Mouse (Mus musculus) adrenal gland, adult 2 months (tissue): ENCODE results near the gene Cds1. TPM values are rescaled to one million over a fixed set of nuclear protein-coding genes. Genes with fewer than 3 reads are reported as not detected.
"Not testable (repeated sequence)": the region's sequence is repeated elsewhere in the genome, so short reads cannot be mapped to it uniquely, and the experiment has no call there.

Experiments used
- DNase-seq: peaks from one replicate; pipeline ENCODE4 v3.0.0; 2021
- polyA plus RNA-seq: library from polyadenylated mRNA; depleted of rRNA; stranded (reverse); fragments of >200 nt; gene quantifications from 2 replicates; pipeline ENCODE4 v1.2.3, GENCODE M21; 2012
- total RNA-seq, 2 experiments: library from RNA; stranded (reverse); gene quantifications; 2 replicates each; pipeline ENCODE4 v1.2.3; 2021

The Cds1 gene
- total and polyA plus RNA-seq, 3 experiments: 6.2 to 8.6 (median 6.6) TPM

DNA sequence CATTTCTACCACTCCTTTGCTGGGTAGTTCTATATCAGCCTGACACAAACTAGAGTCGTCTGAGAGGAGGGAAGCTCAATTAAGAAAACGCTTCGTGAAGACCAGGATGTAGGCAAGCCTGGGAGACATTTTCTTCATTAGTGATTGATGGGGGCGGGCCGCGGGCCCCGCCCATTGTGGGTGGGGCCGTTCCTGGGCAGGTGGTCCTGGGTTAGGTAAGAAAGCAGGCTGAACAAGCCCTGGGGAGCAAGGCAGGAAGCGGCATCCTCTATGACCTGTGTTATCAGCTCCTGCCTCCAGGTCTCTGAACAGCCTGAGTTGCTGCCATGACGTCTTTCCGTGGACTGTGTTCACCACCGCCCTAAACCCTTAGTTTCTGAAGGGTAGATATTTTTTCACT is 62.5 kb downstream of the Cds1 start:
- DNase-seq: no peak

GRCm38 (mm10) chr5:101828932-101829331 is 64.0 kb downstream of the Cds1 start:
- DNase-seq: no peak

- no peak for DNase-seq
Measured at GRCm38 (mm10) chr5:101830180-101830579, 65.2 kb downstream of the Cds1 start.

DNA sequence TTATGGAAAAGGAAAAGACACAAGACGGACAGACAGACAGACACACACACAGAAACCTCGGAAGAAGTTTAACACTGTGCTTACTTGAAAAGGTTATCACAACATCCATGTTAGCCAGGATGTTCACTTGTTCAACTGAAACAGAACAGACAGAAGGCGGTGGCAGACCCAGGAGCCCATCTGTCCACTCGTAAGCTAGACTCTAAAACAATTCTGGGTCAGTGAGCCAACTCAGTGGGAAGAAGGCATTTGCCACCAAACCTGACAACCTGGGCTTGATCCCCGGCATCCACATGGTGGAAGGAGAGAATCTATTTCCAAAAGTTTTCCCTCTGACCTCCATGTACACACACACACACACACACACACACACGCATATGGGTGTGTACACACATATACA is 67.1 kb downstream of the Cds1 start:
- DNase-seq: no peak

DNA sequence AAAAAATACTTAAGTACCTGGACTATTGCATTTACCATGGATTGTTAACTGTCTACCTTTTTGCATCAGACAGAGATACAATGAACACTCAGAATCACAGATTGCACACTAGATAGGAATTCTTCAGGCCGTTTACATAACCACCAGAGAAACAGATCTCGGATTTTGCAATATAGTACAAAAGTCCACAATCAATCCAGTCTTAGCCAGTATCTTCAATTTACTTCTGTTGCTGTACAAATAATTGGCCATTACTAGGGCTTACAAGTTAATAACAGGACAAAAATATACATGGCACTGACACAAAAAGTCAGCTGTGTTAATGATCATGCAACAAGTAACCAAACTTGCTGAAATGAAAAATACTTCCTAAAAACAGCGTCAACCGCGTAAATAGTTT is 68.1 kb downstream of the Cds1 start:
- no peak for DNase-seq

DNA sequence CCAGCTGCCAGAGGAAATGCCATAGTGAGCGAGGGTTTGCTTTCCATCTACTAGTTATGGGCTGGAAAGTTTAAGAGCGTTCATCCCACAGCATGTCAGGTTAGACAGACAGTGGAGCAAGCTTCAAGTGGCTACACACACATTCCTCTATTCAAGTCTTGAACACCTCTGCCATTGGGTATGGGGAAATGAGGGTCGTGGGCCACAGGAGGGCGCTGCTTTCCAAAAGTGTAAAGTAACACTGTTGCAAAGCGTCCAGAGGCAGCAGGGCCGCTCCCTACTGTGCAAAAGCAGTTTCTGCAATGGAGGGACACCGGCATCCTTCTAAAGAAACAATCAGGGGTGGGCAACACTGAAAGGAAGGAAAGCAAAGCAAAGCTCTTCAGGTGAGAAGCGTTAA is 68.9 kb downstream of the Cds1 start:
- DNase-seq: no peak

DNA sequence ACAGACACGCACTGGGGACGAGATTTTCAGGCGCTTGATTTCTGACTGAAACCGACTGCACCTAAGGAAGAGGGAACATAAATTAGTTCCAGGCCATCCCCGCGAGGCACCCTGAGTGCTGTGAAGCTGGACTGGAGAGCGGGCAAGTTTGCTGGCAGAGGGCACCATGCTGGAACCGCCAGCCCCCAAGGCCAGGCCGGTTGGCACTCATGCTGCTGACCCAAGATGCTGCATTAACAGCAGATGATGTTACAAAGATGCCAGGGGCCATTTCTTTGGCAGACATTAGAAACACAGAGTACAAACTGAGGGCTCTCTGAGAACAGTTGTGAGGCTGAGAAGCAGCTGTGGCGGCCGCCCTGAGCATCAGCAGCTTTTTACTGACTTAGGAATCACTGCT is 71.3 kb downstream of the Cds1 start:
- DNase-seq: no peak

GRCm38 (mm10) chr5:101837605-101838004 is 72.7 kb downstream of the Cds1 start:
- DNase-seq: not testable (repeated sequence)

DNA sequence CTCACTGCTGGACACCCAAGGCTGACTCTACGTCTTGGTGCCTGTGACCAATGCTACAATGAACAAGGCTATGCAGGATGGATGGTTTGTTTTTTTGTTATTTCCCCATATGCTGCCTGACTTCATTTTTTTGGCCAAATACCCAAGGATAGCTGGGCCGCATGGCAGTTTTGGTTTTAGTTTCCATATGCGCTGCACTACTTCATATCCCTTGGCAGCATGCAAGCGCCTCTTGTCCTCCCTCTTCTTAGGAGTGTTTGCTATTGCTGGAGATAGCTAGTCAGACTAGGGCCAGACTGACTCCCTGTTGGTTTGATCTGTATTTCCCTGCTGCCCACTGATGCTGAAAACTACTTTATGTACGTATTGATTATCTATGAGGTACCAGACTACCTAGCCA is 75.5 kb downstream of the Cds1 start:
- DNase-seq: no peak

DNA sequence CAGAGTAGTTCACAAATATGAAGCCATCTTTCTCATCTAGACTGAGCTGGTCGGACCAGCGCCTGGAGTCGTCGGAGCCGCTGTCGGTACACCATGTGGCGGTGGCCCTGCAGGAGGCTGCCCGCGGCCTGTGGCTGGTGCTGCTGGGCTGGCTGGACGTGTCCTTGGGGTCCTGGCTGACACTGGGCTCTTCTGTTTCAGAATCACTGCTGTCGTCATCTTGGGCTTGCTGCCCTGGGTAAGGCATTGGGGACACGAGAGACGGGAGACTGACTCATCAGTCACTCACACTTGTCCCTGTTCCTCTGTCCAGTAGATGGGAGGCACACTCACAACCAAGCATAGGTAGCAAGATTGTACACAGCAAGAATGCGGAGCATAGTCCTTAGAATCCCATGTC is 80.1 kb downstream of the Cds1 start:
- DNase-seq: peak; percentile 93

- DNase-seq: no peak
Measured at GRCm38 (mm10) chr5:101845930-101846329, 81.0 kb downstream of the Cds1 start.

- DNase-seq: no peak
Measured at GRCm38 (mm10) chr5:101847323-101847722, 82.4 kb downstream of the Cds1 start.

- no peak for DNase-seq
Measured at GRCm38 (mm10) chr5:101847762-101848161, 82.8 kb downstream of the Cds1 start.

- DNase-seq: no peak
Measured at GRCm38 (mm10) chr5:101851133-101851532, 86.2 kb downstream of the Cds1 start.

DNA sequence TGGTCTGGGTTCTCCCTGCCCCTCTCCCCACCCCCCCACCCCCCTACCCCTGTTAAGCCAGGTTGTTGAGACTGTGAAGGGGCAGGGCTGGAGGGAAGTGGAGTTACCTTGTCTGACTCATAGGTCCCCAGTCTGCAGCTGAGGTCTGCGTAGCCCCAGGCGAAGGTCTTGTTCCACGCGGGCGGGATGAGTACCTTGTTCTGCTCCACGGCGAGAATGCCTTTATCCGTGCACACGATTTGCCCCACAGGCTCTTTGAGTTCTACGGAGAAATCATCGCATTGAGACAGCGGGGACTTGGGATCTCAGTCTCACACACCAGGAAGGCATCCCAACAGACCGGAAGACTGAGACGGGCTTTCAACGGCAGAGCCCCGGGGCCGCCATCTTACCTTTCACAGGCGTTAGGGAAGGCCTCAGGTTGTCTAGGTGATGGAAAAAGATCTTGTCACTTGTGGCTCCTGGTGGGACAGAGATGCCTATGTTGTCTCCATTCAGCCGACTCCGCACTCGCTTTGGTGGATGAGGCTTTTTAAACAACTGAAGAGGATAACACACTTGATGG is 87.3 kb downstream of the Cds1 start:
- DNase-seq: no peak

DNA sequence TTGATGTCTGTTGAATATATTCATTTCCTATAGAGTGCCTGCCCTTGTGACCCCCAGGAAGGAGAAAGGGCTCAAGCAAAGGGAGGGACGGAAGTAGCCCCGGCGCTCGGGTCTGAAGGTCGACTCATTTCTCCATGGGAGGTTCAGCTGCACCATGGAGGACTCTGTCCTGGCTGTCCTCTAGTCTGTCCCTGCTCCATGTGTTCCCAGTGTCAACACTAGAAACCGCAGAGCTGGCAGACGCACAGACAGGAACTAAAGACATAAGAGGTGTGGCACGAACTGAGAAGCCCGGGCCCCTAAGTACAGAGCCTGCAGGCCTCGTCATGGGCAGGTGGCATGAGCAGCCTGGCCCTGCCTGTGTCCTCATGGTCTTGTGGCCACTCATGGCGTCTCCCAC is 89.2 kb downstream of the Cds1 start:
- no peak for DNase-seq

GRCm38 (mm10) chr5:101854667-101855066 is 89.7 kb downstream of the Cds1 start:
- DNase-seq: no peak

- no peak for DNase-seq
Measured at GRCm38 (mm10) chr5:101855475-101855874, 90.5 kb downstream of the Cds1 start.

GRCm38 (mm10) chr5:101858891-101859436 is 94.0 kb downstream of the Cds1 start:
- DNase-seq: no peak

DNA sequence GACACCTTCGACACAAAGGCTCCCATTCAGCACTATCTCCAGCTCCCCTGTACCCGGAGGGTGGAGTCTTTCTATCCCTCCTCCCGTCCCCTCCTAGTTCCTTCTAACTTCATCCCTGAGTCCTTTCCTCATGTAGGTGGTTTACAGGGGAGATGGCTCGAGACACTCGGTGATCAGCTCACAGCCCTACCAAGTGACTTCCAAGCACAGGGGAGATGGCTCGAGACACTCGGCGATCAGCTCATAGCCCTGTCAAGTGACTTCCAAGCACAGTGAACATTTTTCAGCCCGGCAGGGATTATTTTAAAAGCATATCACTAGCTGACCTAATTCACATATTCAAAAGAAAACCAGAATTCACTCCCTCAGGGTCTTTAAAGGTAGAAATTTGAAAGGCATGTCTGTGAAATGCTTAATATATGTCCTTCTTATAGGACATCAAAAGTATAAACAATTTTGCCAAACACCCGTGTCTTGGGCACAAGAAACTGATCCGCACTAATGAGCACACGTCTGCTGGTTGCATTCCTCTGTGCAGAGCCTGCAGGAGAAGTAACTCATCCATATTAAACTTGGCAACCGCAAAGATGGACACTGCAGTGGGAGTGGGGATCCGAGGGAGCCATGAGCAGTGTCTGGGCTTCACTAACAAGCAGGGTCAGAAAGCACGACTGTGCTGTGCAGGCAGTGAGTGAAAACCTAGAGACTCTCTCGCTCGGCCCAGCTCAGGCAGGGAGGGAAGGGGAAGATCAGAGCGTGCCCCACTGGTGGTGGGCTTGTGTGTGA is 97.0 kb downstream of the Cds1 start:
- no peak for DNase-seq

GRCm38 (mm10) chr5:101862651-101863050 is 97.7 kb downstream of the Cds1 start:
- no peak for DNase-seq

DNA sequence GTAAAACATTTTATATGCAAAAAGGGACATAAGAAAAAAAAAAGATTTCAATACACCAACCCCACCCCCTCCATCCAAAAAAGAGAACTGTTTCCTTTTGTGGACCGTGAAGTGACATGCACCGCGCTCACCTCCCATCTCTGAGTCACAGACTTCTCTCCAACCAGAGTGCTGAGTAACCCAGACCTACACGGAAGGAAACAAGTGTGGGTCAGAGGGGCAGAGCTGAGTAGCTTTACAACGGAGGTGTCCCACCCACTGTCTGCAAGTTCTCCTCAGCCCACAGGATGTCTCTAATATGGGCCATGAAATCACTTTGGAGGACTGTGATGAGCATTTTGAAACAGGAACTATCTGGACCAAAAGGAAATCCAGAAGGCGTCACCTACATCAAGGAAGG is 99.0 kb downstream of the Cds1 start:
- no peak for DNase-seq

- DNase-seq: no peak
Measured at GRCm38 (mm10) chr5:101866722-101867121, 101.8 kb downstream of the Cds1 start.
